Mouse (Mus musculus): ENCODE measurements around the gene Prl7b1. TPM values are rescaled to one million over a fixed set of nuclear protein-coding genes. Genes with fewer than 3 reads are reported as not detected.

Gene Prl7b1
- polyA plus RNA-seq (2012; rRNA removed), result not detected in 2 replicates

DNA sequence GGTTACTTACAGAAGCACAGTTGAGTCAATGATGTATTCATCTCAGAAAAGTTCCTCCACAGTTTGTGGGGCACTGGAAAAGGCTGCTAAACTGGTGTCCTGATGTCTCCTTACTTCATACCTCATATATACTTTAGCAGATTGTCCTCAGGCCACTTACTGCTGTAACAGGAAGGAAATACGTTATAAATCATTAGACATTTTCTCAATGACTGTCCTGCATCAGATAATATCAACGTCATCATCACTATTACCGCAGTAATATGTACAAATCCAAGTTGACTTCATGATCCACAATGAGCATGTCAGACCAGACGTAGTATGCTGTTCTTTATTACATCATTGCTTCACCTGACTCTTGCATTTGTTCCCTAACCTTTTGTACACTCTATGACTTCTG lies at the start of gene Prl7b1:
TSS of gene Prl7b1 (minus strand) at position 101 of the 400 bp plus-strand sequence.
- H3K4me3 ChIP-seq (ENCODE audit: control insufficient read depth, low read depth, low read length), result no peak within 1 kb of the TSS
- H3K27ac ChIP-seq (ENCODE audit: control insufficient read depth, insufficient read depth, low read depth, low read length), result no peak within 1 kb of the TSS
- no peaks in the 10 kb centered on the region for H3K4me1 ChIP-seq (ENCODE audit: control insufficient read depth, insufficient read depth, low read length)
- H3K27me3 ChIP-seq (ENCODE audit: control insufficient read depth, insufficient read depth, low read length), result no peaks in the 10 kb centered on the region
- no peaks in the 10 kb centered on the region for H3K36me3 ChIP-seq (ENCODE audit: control insufficient read depth, insufficient read depth, low read length)
- TF ChIP-seq CTCF (IDR thresholded peaks at IDR 0.05; ENCODE audit: control insufficient read depth, insufficient read depth, insufficient replicate concordance, low read depth, low read length), result no peak
- no peak for TF ChIP-seq POLR2A (IDR thresholded peaks at IDR 0.05; ENCODE audit: control insufficient read depth, low read depth, low read length)

DNA sequence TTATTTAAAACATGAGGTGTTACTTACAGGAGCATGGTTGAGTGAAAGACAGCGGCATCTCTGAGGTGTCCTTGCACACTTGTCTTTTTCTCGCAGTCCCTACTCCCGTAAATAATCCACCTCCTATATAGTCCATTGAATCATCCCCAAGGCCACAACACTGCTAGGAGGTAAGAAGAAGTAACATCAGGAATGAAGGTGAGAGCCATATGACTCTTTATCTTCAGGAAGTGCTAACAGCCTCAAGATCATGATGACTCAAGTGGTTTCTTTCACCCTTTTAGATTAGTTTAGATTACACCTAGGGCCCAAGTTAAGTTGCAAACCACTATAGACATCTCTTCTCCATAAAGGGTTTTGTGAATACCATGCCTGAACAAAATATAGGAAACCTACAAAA lies 32.0 kb upstream of the Prl7b1 start, which contains the start of gene Prl7a1:
TSS of gene Prl7a1 (minus strand) at position 101 of the 400 bp plus-strand sequence.
- Histone ChIP-seq H3K36me3 (ENCODE audit: control insufficient read depth, insufficient read depth, low read length) (no peaks in the 10 kb centered on the region), H3K4me3 (ENCODE audit: control insufficient read depth, low read depth, low read length) (no peak within 1 kb of the TSS), H3K27me3 (ENCODE audit: control insufficient read depth, insufficient read depth, low read length) (no peaks in the 10 kb centered on the region), H3K4me1 (ENCODE audit: control insufficient read depth, insufficient read depth, low read length) (no peaks in the 10 kb centered on the region), H3K27ac (ENCODE audit: control insufficient read depth, insufficient read depth, low read depth, low read length) (no peak within 1 kb of the TSS)
- no peak for TF ChIP-seq CTCF (IDR thresholded peaks at IDR 0.05; ENCODE audit: control insufficient read depth, insufficient read depth, insufficient replicate concordance, low read depth, low read length)
- no peak for TF ChIP-seq POLR2A (IDR thresholded peaks at IDR 0.05; ENCODE audit: control insufficient read depth, low read depth, low read length)

DNA sequence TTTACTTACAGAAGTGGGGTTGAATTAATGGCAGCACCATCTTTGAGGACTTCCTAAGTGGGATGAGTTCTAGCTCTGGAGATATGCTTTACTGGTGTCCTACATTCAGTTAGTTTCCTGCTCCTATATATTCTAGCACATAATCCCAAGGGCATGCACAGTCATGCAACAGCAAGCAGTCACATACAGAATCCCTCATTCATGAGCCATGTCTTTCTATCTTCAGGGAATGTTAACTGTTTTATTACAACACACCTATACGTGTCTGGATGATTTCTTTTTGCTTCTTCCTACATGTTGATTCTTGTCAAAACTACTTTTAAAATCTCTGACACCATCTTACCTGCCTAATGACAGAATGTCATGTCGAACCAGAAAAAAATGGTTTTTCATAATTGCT lies 28.3 kb downstream of the Prl7b1 start, which contains the start of gene Prl8a1:
TSS of gene Prl8a1 (minus strand) at position 101 of the 400 bp plus-strand sequence.
- H3K27me3 ChIP-seq (ENCODE audit: control insufficient read depth, insufficient read depth, low read length), result no peaks in the 10 kb centered on the region
- no peaks in the 10 kb centered on the region for H3K4me1 ChIP-seq (ENCODE audit: control insufficient read depth, insufficient read depth, low read length)
- H3K36me3 ChIP-seq (ENCODE audit: control insufficient read depth, insufficient read depth, low read length), result no peaks in the 10 kb centered on the region
- H3K4me3 ChIP-seq (ENCODE audit: control insufficient read depth, low read depth, low read length), result no peak within 1 kb of the TSS
- no peak within 1 kb of the TSS for H3K27ac ChIP-seq (ENCODE audit: control insufficient read depth, insufficient read depth, low read depth, low read length)
- no peak for TF ChIP-seq CTCF (IDR thresholded peaks at IDR 0.05; ENCODE audit: control insufficient read depth, insufficient read depth, insufficient replicate concordance, low read depth, low read length)
- no peak for TF ChIP-seq POLR2A (IDR thresholded peaks at IDR 0.05; ENCODE audit: control insufficient read depth, low read depth, low read length)

DNA sequence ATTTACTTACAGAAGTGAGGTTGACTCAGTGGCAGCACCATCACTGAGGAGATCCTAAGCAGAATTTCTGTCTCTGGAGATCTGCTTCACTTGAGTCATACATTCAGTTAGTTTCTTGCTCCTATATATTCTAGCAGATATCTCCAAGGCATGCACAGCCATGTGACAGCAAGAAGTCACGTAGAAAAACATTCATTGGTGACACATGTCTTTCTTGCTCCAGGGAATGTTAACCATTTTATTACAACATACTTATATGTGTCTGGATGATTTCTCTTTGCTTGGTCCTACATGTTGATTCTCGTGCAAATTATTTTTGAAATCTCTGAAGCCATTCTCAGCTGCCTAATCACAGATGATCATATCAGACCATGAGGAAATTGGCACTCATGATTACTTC lies 45.9 kb downstream of the Prl7b1 start, which contains the start of gene Prl8a9:
TSS of gene Prl8a9 (minus strand) at position 101 of the 400 bp plus-strand sequence.
- no peak for TF ChIP-seq POLR2A (IDR thresholded peaks at IDR 0.05; ENCODE audit: control insufficient read depth, low read depth, low read length)
- no peak for TF ChIP-seq CTCF (IDR thresholded peaks at IDR 0.05; ENCODE audit: control insufficient read depth, insufficient read depth, insufficient replicate concordance, low read depth, low read length)

DNA sequence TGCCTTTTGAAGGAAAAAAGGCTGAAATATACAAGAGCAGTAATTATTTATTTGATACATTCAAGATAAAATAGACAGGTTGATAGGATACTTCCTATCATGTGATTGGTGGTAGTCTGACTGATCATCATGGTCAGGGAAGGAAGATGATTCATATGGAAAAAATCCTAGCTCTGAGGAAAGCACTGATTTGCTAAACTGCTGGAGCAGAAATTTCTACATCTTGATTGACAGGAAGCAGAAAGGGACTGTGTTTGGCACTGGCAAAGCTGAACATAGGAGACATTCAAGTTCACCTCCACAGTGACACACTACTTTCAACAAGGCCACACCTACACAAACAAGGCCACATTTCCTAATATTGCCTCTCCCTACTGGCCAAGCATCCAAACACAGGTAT lies 57.0 kb downstream of the Prl7b1 start:
- no peaks in the 10 kb centered on the region for H3K27me3 ChIP-seq (ENCODE audit: control insufficient read depth, insufficient read depth, low read length)
- no peaks in the 10 kb centered on the region for H3K36me3 ChIP-seq (ENCODE audit: control insufficient read depth, insufficient read depth, low read length)
- H3K4me3 ChIP-seq (ENCODE audit: control insufficient read depth, low read depth, low read length), result no peak overlapping the region
- H3K4me1 ChIP-seq (ENCODE audit: control insufficient read depth, insufficient read depth, low read length), result no peaks in the 10 kb centered on the region
- H3K27ac ChIP-seq (ENCODE audit: control insufficient read depth, insufficient read depth, low read depth, low read length), result no peak overlapping the region
- TF ChIP-seq CTCF (IDR thresholded peaks at IDR 0.05; ENCODE audit: control insufficient read depth, insufficient read depth, insufficient replicate concordance, low read depth, low read length), result no peak
- TF ChIP-seq POLR2A (IDR thresholded peaks at IDR 0.05; ENCODE audit: control insufficient read depth, low read depth, low read length), result no peak

More for the DNA sequence above, 45.9 kb downstream of the Prl7b1 start, which contains the start of gene Prl8a9:
- H3K27me3 ChIP-seq (ENCODE audit: control insufficient read depth, insufficient read depth, low read length), result no peaks in the 10 kb centered on the region
- H3K36me3 ChIP-seq (ENCODE audit: control insufficient read depth, insufficient read depth, low read length), result no peaks in the 10 kb centered on the region
- no peaks in the 10 kb centered on the region for H3K4me1 ChIP-seq (ENCODE audit: control insufficient read depth, insufficient read depth, low read length)
- H3K27ac ChIP-seq (ENCODE audit: control insufficient read depth, insufficient read depth, low read depth, low read length), result no peak within 1 kb of the TSS
- H3K4me3 ChIP-seq (ENCODE audit: control insufficient read depth, low read depth, low read length), result no peak within 1 kb of the TSS

Other genes starting within 250 kb of the Prl7b1 start
- gene Prl2b1, start 219.7 kb downstream of the Prl7b1 start, polyA plus RNA-seq (2012; rRNA removed), result not detected in 2 replicates
- gene Prl8a6, start 171.9 kb downstream of the Prl7b1 start, polyA plus RNA-seq (2012; rRNA removed), result not detected in 2 replicates
- gene Prl8a8, start 97.4 kb downstream of the Prl7b1 start, polyA plus RNA-seq (2012; rRNA removed), result not detected in 2 replicates
- gene Prl8a9, start 46.0 kb downstream of the Prl7b1 start, polyA plus RNA-seq (2012; rRNA removed), result not detected in 2 replicates
- gene Prl8a1, start 28.4 kb downstream of the Prl7b1 start, polyA plus RNA-seq (2012; rRNA removed), result not detected in 2 replicates
- gene Prl7a1, start 31.9 kb upstream of the Prl7b1 start, polyA plus RNA-seq (2012; rRNA removed), result not detected in 2 replicates
- gene Prl7a2, start 57.5 kb upstream of the Prl7b1 start, polyA plus RNA-seq (2012; rRNA removed), result not detected in 2 replicates
- not detected in 2 replicates for gene Prl7d1, start 106.2 kb upstream of the Prl7b1 start, polyA plus RNA-seq (2012; rRNA removed)
- not detected in 2 replicates for gene Prl7c1, start 170.2 kb upstream of the Prl7b1 start, polyA plus RNA-seq (2012; rRNA removed)
- not detected in 2 replicates for gene Prl2a1, start 191.1 kb upstream of the Prl7b1 start, polyA plus RNA-seq (2012; rRNA removed)
- gene Prl2c1, start 238.8 kb upstream of the Prl7b1 start, polyA plus RNA-seq (2012; rRNA removed), result not detected in 2 replicates